Mouse (Mus musculus) urinary bladder, postnatal 25 days (tissue): ENCODE results near the gene Csn3.

Experiments used
- DNase-seq: peaks from one replicate; pipeline ENCODE4 v3.0.0; 2022; ENCODE audit warnings: low spot score

The Csn3 gene

DNA sequence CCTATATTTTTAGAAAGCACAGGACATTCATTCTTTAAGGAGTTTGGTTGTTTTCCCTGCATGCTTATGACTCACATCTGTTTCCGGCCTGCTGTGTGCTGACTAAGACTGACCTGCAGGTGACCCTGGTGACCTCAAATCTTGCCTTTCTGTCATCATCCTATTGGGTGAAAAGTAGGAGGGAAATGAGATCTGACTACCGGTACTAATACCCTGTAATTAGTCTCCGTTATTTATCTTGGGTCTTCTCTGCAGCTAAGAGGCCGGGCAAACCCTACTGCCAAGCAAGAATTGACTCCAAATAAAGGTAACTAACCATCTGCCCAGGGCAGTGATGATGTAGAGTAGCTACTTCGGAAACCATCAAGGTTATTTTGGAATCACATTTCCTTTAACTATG is at the start of gene Csn3:
Gene Csn3, plus strand, starts transcription at position 208 of the 400 bp plus-strand sequence.
- no peak for DNase-seq

- no peak for DNase-seq
These were observed 40.6 kb upstream of the Csn3 start, which contains the start of gene Odam for GRCm38 (mm10) chr5:87884729-87885128. Gene Odam (plus strand): TSS chr5:87885029.

DNA sequence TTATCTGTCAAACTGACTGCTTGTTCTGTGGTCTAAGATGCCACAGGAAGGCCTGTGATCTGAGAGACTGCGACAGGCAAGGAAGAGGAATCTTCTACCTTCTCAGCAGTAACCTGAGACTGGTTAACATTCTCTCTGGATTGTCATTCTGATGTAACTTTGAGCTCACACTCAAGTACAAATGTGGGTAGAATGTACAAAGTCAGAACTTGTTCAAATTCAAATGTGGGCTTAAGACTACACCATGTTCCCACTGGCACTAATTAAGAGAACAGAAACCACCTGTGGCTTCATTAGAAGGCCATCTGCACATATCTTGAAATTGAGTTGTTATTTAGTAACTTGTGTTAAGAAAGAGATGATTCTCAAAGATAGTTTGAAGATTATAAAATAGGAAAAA is 6.2 kb downstream of the Csn3 start:
- no peak for DNase-seq

- no peak for DNase-seq
These were observed 15.4 kb downstream of the Csn3 start for GRCm38 (mm10) chr5:87940752-87941151.

- DNase-seq: no peak
These were observed 17.1 kb downstream of the Csn3 start for GRCm38 (mm10) chr5:87942515-87942914.

- DNase-seq: no peak
These were observed 26.5 kb downstream of the Csn3 start for GRCm38 (mm10) chr5:87951836-87952235.

- no peak for DNase-seq
These were observed 43.8 kb downstream of the Csn3 start, which contains the start of the genes 2310003L06Rik and Gm28434 for GRCm38 (mm10) chr5:87969201-87969600. Gene 2310003L06Rik (plus strand): TSS chr5:87969459. Gene Gm28434 (plus strand): TSS chr5:87969517.

DNA sequence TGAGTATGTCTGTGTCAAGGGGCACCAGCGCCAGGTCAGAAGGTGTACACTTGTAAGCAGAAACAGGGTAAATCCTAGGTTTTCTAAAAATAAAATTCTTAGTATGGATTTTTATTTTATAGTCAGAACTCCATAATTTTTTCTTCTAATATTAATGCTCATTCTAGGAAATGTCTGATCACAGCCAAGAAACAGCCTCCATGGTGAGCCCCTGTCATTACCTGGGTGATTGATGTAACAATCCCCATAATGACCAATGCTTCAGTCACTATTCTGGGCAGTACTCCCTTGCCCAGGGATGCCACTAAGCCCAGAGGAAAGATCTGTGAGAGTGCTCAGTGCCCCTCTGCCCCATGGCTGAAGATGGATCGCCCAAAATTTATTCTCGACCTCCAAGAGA is 53.8 kb downstream of the Csn3 start, which contains the start of gene Cabs1:
Gene Cabs1, plus strand, starts transcription at position 301 of the 400 bp plus-strand sequence.
- no peak for DNase-seq
